Mouse (Mus musculus): Measurements from ENCODE around the gene Naa38.
A peak's percentile ranks its signal among the peaks of the same experiment; 100 is the strongest.

Gene Naa38

DNA sequence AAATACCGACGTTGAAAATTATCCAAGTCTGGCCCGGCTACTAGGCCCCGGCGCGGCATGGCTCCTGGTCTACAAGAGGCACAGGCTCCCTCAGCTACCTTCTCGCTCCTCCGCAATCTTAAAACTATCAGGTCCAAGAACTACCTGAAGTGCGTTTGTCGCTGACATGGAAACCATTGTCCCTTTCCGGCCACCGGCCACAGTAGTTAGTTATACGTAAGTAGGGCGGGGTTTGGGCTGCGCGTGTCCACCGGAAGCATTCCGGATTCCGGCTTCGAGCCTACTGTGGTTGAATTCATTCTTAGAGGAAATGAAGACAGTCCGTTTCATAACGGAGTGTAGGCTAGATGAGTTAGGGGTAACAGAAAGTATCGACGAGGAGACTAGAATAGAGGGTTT lies at the start of gene Naa38, which contains the start of gene Cyb5d1:
Gene Naa38, plus strand, starts transcription at position 253 of the 399 bp plus-strand sequence.
Gene Cyb5d1, minus strand, starts transcription at position 397 of the 399 bp plus-strand sequence.
- DNase-seq = peak; percentile 86

DNA sequence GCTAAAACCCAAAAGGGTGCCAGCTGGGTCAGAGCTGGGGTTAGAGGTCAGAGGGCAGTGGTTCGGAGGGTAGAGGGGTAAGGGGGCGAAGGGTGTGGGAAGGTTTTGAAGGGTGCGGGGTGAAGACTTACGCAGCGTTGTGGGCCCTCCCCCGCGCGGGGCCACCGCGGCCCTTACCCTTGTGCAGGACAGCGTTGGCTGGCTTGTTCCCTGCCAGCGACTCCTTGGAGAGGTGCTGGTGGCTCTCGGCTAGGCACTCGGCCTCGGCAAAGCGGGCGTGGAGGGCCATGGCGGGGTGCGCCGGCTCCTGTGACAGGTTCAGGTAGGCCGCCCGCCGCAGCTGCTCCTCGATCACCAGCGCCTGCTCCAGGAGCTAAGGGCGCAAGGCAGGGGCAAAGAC lies 48.8 kb upstream of the Naa38 start:
- no peak for DNase-seq

DNA sequence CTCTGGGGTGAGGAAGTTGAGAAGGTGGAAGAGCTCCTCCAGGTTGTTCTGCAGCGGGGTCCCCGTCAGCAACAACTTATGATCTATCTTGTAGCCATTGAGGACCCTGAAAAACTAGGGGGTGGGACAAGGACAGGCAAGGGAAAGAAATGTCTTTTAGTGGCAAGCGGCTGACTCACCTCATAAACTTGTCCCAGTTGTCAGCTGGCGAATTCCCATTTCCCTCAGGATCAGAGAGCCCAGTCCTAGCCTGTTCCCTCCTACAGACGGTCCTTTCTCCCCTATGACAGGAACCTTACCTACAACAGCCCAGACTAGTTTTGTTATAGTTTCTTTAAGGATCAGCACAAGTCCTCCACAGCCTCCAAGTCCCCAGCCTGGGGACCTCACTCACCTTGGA lies 38.7 kb upstream of the Naa38 start:
- no peak for DNase-seq

DNA sequence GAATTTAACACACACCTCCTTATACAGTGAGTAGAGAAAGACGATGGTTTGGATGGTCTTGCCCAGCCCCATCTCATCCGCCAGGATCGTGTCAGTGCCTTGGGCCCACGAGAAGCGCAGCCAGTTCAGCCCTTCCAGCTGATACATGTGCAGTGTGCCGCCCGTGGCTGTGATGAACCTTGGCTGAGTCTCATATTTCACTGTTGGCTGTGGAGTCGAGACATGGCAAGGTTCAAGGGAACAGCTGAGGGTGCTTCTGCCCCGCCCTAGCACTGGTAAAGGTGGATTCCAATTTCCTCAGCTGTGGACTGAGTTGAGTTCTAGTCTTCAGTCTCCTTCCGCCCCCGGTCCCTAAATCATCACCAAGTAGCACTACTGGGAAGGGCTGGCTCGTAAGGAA lies 37.6 kb upstream of the Naa38 start:
- no peak for DNase-seq

DNA sequence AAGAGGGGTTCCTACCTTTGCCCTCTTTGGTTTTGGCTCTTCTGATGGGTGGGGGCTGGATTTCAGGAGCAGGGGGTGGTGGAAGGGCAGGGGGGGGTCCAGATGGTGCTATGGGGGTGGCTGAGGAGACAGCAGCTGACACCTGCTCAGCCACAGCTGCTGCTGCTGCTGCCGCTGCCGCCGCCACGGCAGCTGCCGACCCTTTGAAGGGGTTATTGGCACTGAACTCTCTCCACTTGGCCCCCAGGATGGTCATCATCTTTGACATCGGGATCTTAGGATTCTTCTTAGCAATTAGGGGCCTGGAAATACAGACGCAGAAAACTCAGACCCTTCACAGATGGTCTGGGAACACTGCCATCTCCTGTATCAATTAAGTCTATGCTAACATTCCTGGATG lies 33.3 kb upstream of the Naa38 start:
- no peak for DNase-seq

DNA sequence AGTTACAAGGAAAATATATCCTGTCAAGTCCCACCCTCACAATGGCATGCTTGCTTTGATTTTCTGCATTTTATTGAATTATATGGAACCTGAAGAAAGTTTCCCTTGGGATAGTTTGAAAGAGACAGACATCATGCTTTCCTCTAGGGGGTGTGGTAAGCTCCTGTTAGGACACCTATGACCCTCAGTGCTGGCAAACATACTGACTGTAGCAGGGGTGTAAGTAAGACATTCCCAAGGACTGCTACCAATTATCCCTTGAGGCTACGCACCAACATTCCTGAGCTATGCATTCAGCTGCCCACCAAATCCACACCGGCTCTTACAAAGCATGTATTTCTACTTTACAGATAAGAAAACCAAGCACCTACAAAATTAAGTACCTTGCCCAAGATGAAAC lies 32.8 kb upstream of the Naa38 start:
- DNase-seq = no peak

DNA sequence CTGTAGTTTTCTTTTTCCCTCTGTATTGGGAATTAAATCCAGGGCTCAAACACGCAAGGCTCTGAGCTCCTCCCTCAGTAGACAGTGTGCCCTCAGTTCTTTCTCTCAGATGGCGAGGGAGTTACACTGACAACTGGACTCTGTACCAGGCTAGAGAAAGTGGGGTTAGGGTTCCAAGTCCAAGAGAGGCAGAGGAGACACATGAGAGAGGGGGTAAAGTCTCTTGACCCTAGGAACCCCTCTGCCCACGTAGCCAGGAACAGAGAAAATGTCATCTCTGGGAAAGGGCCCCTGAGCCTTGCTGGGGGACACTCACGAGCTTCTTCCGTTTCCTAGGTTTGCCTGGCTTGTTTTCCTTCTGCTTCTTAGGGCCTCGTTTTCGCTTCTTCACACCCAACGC lies 30.9 kb upstream of the Naa38 start:
- DNase-seq = no peak

DNA sequence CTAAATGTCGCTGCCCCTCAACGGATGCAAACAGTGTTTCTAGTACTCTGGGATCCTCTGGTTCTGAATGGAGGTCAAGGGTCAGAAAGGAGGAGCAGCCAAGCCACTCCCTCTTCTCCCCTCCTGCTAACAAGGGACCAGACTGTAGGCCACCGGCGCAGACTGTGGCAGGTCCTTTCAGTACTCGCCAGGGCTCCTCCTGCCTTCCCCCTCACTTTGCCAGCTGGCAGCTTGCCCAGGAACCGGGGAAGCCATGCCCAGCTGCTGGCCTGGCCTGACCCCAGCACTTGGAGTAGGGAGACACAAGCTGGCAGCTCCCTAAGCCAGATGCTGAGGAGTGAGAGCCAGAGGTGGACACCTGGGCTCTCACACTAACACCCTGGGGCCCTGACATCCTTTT lies 30.4 kb upstream of the Naa38 start:
- peak; percentile 20 for DNase-seq

DNA sequence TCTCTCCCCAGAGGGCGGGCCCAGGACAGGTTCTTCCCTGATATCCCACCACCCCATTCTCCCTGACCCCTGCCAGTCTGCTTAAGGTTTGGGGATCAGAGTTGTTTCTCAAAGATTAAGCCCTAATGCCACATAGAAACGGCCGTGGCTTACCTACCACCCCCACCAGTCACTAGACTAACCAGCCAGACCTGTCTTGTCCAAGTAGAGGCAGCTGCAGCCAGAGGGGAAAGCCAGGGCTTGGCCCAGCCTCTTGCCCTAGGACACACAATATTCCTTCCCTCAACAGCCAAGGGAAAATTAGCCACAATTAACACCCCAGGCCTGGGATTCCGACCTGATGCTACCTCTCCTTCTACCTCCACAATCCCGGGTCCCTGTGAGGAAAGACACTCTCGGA lies 29.6 kb upstream of the Naa38 start:
- DNase-seq = no peak

DNA sequence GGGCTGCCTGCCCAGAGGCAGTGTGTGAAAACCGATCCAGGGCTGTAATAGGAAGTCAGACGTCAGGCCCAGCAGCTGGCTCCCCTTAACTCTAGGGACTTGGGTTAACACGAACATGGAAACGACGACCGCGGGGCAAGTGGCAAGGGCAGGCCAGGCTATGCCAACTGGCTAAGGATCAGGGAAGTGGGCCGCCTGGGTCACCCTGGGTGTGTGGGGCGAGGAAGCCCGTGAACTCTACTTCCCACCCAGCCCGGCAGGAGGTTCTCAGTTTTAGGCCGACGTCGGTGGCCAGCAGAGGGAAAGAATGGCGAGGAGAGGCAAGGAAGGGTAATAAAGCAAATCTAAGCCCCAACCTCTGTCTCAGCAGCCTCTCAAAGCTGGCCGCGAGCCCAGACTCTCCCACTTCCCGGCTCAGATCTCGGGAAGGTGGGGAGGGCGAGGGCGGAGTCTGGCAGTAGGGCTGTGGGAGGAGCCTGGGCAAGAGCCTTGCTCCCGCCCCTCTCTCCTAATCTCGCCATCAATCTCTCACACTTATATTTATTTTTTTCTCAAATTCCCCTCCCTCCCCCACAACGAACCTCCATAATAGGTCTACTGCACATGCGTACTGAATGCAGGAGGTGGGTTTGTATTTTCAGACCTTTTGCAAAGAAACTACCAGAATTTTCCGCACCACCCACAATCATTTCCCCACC lies 29.0 kb upstream of the Naa38 start:
- peak; percentile 88 for DNase-seq

DNA sequence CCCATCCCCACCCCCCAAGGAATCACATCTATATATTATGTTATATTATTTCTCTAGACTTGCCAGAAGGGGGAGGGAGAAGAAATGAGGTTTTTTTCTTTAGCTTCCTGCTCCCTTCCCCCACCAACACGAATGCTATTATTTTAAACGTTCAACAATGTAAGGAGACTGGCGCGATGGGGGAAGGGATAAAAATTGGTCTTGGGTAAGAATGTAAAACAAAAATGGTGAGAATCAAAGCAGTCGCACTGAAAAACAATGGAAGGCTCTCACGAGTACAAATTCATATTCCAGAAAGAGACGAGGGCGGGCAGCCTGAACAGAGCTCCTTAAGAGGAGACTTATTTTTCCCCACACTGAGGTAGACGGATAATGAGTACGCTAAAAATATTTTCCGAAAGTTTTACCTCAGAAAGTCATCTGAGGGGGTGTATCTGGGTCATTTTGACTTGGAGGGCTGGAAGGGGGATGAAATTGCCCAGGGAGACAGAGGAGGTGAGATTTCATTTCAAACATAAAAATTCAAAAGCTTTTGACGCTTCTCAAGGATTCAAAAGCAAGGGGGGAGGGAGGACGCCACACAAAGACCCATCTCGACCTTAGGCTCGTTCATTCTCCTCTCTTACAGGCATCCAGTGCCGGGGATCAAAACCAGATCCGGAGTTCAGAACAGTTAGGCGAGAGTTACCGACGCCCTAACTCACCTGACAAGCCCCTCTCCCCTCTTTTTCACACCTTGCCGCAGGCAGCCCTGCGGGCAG lies 28.3 kb upstream of the Naa38 start:
- peak; percentile 54 for DNase-seq

DNA sequence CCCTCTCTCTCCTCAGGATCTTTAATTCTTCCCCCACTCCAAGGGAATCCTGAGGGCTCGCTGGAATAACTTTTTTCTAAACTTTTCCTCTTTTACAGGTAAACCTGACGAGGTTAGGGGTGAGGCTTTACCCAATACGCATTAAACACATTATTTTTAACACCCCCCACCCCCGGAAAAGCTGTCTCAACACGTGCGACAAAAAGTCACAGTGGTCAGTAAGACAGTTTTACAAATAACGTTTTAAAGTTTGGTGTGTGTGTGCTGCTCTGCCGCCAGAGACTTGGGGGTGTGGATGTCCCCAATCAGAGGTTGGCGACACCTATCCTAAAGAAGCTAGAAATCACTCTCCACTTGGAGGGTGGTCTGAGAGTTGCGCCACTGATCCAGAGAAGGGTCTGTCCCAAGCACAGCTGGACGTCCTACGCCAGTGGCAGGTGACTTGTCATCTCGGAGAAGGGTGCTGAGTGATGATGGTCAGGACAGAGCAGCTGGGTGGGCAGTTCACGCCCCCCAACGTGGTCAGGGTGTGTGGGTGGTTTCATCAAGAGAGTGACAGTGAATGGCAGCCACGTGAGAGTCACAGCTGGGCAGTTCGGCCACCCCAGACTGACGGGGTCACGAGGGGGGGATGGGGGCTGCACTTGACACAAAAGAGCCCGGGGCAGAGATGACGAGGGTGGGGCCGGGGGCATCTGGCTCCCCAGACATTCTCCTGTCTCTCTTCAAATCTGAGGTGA lies 27.5 kb upstream of the Naa38 start:
- peak; percentile 44 for DNase-seq

DNA sequence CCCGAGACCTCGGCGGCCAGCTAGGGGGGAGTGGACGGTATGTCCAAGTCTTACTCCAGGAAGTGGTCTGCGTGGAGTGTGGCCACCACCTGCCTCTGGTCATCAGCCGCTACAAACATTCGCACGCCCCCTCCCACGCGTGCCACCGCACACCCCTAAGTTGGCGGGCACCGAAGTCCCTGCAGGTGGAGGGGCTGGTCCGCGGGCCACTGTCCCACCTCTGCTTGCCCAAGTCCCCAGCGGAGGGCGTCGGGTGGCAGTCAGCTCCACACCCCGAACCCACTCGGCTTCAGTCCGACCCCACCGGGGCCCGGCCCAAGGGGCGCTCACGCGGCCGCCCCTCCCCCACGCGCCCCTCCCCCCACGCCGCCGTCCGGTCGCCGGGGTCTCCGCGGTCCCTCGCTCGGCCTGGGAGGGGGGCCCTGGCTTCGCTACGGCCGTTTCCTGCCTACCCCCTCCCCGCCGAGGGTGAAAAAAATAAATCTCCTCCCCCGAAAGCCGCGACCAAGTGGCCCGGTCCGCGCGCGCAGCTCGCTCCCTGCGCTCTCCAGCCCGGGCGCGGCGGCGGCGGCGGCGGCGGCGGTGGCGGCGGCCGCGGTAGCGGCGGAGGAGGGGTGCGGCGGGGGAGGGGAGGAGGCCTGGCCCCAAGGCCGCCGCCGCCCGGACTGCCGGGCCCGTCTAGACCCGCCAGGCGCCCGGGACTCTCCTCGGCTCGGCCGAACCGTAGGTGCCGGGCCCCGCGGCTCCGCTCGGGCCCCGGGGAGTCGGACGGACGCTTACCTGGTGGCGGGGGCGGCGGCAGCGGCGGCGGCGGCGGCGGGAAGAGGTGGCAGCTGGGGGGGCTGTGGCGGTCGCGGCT lies 26.7 kb upstream of the Naa38 start:
- DNase-seq = peak; percentile 63

DNA sequence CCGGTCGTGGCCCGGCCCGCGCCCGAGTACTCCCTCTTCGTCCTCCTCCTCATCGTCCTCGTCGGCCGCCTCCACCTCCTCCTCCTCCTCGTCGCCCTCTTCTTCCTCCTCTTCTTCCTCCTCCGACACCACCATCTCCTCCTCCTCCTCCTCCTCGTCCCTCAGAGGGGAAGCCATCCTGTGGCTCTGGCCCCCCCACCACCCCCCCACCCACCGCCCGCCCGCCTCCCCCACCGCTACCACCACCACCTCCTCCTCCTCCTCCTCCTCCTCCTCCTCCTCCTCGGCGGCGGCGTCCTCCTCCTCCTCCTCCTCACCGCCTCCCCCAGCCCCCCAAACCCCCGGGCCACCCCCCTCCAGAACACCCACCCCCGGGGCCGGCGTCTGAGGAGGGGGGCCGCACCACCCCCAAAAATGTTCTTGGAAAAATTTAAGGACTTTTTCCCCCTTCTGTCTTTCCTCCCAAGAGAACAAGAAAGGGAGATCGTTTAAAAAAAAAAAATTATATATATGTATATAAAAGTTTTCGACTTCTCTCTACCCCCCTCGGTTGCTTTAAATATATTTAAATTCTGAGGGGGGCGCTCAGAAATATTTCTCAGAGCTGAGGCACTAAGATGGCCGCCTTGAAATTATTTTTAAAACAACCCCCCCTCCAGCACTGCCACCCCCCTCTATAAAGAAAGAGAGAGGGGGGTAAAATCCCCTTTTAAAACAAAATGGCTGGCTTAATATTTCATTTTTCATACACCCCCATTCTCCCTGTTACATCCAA lies 25.9 kb upstream of the Naa38 start, which contains the start of gene Chd3:
Gene Chd3, minus strand, starts transcription at position 192 of the 775 bp plus-strand sequence.
- DNase-seq = no peak

DNA sequence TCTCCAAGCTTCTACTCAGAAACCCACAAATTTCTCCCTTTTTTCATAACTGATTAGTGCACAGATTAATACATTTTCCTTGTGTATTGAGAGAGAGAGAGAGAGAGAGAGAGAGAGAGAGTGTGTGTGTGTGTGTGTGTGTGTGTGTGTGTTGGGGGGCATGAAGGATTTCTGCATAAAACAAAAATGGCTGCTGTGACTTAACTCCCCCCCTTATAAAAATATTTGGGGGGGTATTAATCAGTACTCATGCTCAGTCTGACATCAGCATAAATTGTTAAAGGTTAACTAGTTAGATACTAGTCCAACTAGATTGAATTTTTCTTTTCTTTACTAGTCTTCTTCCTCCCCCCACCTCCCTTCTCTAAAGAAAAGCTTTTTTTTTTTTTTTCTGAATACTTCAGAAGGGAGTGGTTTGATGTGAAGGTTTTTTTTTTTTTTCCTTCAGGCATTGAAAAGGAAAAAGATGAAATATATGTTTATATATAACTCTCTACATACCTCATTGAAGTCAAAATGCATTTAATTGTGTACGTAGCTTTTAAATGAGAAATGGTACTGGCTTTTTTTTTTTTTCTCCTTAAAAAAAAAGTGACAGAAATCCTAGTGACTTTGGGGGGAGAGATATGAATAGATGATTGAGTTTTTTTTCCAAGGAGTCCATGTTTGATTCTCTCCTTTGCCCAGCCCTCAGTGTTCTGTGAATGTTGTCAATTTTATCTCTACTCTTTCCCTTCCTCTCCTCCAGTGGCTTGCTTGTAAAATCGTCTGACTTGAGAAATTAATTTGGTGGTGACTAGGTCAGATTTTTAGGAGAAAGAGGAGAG lies 25.1 kb upstream of the Naa38 start:
- DNase-seq = no peak

DNA sequence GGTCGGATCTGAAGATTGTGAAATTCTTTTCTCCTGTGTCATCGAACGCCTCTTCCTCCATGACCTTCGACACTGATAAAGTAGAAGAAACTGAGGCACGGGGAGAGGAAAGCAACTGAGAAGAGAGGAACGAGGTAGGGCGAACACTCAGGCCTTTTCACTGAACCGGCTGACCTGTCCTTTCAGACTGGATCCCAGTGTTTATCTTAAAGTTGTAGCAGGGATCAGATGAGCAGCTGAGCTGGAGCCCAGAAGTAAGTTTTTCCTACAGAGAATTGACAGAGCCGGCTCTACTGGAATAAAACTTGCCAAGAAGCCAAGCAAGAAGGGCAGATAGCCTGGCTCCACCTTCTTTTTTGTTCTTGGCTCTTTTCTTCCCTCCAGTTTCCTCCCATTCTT lies 24.5 kb upstream of the Naa38 start:
- no peak for DNase-seq

DNA sequence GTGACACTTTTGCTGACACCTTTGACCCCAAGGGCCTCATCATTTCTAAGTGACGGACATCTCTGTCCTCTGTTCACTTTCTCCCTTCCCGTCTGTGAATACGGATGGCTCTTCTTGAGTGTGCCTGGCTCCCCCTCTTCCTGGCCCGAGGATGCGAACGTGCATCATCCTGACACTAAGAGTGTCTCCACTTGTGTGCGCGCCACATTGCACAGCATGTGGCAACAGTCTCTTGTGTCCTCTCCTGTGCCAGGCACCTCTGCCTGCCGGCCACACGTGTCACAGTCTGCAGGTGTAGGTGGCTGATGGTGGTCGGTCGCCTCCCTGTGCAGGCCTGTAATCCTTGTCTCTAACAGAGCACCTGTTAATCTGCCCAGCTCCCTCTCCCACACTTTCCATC lies 23.7 kb upstream of the Naa38 start:
- no peak for DNase-seq

DNA sequence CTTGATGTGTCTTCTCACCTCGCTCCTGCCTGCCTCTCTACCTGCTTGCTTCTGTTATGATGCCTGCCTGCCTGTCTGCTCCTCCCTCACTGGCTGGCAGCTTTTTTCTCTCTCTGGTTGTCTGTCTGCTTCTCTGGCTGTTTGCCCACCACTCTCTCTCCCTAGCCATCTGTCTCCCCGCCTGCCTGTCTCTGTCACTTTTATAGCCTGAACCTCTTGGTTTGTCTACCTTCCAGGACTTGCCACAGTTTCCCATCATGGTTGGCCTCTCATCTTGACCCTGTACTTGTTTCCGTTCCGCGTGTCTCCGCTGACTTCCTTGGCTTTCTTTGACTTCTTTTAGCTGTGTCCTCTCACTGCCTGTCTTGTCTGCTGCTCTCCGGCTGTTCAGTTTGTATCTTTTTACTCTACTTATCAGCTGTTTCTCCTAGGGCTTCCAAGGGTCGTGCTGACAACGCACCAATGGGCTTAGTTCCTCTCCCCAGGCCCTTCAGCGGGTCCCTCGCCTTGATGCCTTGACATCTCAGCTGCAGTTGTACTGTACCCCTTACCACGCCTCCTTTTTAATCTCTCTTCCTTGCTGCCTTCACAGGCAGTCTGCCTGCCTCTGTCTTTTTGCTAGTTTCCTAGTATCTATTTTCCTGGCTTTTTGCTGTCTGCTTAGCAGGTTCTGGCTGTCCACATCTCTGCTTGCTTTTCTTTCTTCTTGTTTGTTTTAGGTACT lies 23.1 kb upstream of the Naa38 start:
- DNase-seq = peak; percentile 24

DNA sequence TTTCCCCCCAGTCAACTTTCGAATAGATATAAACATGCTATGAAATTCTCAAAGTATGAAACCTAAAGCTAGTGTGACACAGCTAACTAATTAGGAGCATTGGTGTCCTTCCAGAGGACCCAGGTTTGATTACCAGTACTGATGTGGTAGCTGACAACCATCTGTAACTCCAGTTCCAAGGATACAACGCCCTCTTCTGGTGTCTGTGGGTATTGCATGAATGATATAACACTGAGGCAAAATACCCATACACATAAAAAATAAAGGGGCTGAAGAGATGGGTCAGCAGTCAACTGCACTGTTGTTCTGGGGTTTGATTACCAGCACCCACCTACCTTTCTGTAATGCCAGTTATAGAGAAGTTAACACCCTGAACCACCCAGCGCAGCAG lies 22.5 kb upstream of the Naa38 start:
- DNase-seq = no peak

DNA sequence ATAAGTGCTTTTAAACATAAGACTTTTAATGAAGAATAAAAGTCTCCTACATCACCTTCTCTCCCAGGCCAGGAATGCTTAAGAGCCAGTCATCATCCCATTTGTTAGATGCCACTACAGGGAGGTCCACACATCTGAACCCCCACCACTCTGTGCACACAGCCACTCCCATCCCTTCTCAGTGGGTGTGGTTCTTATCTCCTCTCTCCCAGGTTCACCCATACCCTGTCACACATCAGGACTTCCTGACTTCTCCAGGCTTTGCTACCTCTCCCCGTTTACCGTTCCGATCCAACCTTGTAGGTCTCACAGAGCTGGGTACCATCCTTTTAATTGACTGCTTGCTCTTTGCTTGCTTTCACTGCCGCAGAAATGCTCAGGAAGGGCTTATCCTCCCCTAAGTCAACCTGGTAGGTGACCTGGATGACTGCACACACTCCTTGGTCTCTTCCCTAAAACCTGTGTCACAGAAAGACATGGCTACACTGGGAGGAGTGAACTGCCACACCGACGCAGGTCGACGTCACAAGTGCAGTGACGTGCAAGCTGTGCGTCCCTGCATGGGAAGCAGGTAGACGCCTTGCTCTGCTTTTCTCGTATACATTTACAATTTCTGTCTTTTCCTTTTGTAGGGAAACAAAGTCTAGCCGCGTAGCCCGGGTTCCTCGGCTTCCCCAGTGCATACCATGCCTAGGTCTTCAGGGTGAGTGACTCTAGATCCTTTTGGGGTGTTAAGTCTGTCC lies 21.9 kb upstream of the Naa38 start:
- no peak for DNase-seq

All from thymus, postnatal 25 days (tissue).